Mouse (Mus musculus): ENCODE measurements at regions not wholly inside any gene's neighbourhood (a gene's known extent, or its start where the extent isn't known, plus 50 kb on each side); places are given as distances from the start of the nearest gene placed in this dataset.

DNA sequence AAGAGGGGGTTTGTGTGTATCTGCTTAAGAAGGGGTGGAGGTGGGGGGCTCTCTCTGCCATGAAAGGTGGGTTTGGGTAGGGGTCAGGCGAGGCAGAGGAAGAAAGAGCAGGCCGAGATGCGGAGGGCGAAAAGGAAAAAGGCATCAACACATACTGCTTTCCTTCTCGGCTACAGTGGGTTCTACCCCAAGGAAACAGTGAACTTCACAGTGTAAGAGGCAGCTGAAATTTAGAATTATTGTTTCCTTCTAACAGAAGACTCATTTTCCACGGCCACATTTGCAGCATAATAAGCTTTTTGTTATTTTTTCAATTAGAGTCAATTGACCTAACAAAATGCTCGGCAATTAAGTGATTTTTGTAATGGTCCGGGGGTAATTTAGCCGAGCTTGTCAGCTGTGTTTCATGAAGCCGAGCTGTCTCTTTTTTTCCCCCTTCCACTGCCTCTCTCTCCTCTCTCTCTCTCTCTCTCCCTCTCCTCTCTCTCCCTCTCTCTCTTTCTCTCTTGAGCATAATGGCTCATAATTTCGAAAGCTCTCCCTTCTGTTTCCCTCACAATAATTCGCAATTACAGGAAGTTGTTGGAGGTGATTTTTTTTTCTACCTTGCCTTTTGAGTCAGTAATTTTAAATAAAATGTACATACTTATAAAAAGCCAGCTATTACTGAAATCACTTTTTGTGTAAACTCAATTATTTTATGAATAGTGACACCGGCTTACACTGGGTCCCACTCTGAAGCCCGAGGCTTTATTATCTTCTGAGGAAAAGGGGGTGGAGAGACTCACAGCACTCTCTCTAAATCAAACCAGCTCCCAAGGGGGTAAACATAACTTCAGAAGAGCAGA lies 403.1 kb upstream of the 3110018I06Rik start:
- TF ChIP-seq GATA1 (IDR thresholded peaks at IDR 0.05; ENCODE audit: borderline replicate concordance, low read length): no peak
- TF ChIP-seq FLI1 (IDR thresholded peaks at IDR 0.05; ENCODE audit: low read length): no peak
